Mouse (Mus musculus) stomach, embryonic 14.5 days (tissue): ENCODE results near the gene Prkar2b. TPM values are rescaled to one million over a fixed set of nuclear protein-coding genes. Genes with fewer than 3 reads are reported as not detected.

Source experiments
- ATAC-seq: fragments of 200-750 bp; cut with Nextera tagmentation; 2 replicates; pipeline ENCODE4 v1.8.0; 2017; ENCODE audit warnings: low read depth, moderate TSS enrichment; ENCODE audit not compliant: insufficient number of reproducible peaks, insufficient read depth, low FRiP score
- H3K27ac ChIP-seq: fragments of 300-500 bp; sonication (generic); 2 replicates; pipeline ENCODE4 v1.5.1; 2014; ENCODE audit warnings: mild to moderate bottlenecking, low read length, moderate library complexity, mixed read lengths
- H3K27me3 ChIP-seq: fragments of 300-500 bp; sonication (generic); 2 replicates; pipeline ENCODE4 v1.6.1; 2014; ENCODE audit warnings: low read length, control low read depth, mixed read lengths; ENCODE audit not compliant: control insufficient read depth, insufficient read depth
- H3K36me3 ChIP-seq: fragments of 300-500 bp; sonication (generic); 2 replicates; pipeline ENCODE4 v1.6.1; 2014; ENCODE audit warnings: mild to moderate bottlenecking, control low read depth, low read length, moderate library complexity, mixed read lengths; ENCODE audit not compliant: control insufficient read depth, insufficient read depth
- H3K4me1 ChIP-seq: fragments of 300-500 bp; sonication (generic); 2 replicates; pipeline ENCODE4 v1.6.1; 2014; ENCODE audit warnings: low read length, control low read depth, mixed read lengths; ENCODE audit not compliant: control insufficient read depth, insufficient read depth
- H3K4me2 ChIP-seq: fragments of 300-500 bp; sonication (generic); replicated peaks from 2 replicates; pipeline ENCODE4 v1.6.1; 2014; ENCODE audit warnings: low read depth, low read length, control low read depth
- H3K4me3 ChIP-seq: fragments of 300-500 bp; sonication (generic); 2 replicates; pipeline ENCODE4 v1.5.1; 2014; ENCODE audit warnings: low read depth, low read length, control low read depth
- H3K9ac ChIP-seq: fragments of 300-500 bp; sonication (generic); replicated peaks from 2 replicates; pipeline ENCODE4 v1.6.1; 2014; ENCODE audit warnings: low read depth, mild to moderate bottlenecking, control low read depth, low read length, moderate library complexity, mixed read lengths
- H3K9me3 ChIP-seq: fragments of 300-500 bp; sonication (generic); 2 replicates; pipeline ENCODE4 v1.6.1; 2016; ENCODE audit warnings: low read depth, low read length, control low read depth; ENCODE audit not compliant: control insufficient read depth
- WGBS: fragments of 180-500 bp; shearing (Covaris S2); extraction: QIAGEN DNeasy Blood & Tissue Kit; methylation state at CpG from one replicate; pipeline ENCODE4 v1.1.7; 2014; 5-methylcytosine and 5-hydroxymethylcytosine counted together
- polyA plus RNA-seq: library from polyadenylated mRNA; unstranded; fragments of >200 nt; fragmentation: Nextera tagmentation; extraction: Ambion mirVana; gene quantifications from 2 replicates; pipeline ENCODE4 v1.2.1, GENCODE M21; 2014

The Prkar2b gene
- polyA plus RNA-seq, 1 experiment from 2014 or later, result 34.0 TPM

- WGBS, result 90% methylated on average over 6 of the region's 6 CpGs
Measured at GRCm38 (mm10) chr12:31925343-31925742, 135.8 kb downstream of the Prkar2b start.

DNA sequence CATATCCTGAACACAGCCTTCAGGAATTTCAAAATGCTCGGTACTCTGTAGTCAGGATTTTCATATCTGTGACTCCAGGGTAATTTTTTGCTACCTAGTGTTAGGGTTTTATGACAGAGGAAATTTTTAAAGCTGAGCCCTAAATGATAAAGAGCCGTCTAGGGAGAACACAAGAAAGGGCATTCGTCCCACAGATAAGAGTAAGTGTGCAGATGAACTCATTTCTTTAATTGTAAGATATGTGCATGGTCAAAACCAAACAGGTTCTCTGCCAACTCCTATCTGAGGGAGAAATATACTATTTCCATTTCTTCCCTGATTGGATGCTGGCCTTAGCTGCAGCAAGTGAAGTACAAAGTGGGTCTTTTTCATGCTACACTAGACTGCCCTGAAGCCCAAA lies 137.0 kb downstream of the Prkar2b start:
- no peak for ATAC-seq
- Histone ChIP-seq H3K4me2 (no peak overlapping the region), H3K27me3 (no peaks in the 10 kb centered on the region), H3K4me3 (no peak overlapping the region), H3K36me3 (peaks cover 31% of the 10 kb centered on the region), H3K9me3 (no peaks in the 10 kb centered on the region), H3K4me1 (0 out of 2 replicates have a peak, but pooled peaks cover 4% of the 10 kb centered on the region), H3K9ac (no peak overlapping the region), H3K27ac (no peak overlapping the region)
- WGBS, result 82% methylated on average over 3 of the region's 3 CpGs

More at GRCm38 (mm10) chr12:31925343-31925742, 135.8 kb downstream of the Prkar2b start:
- Histone ChIP-seq H3K4me1 (0 out of 2 replicates have a peak, but pooled peaks cover 4% of the 10 kb centered on the region), H3K9me3 (no peaks in the 10 kb centered on the region), H3K36me3 (peaks cover 33% of the 10 kb centered on the region), H3K4me3 (no peak overlapping the region), H3K27me3 (no peaks in the 10 kb centered on the region), H3K27ac (no peak overlapping the region), H3K9ac (no peak overlapping the region), H3K4me2 (no peak overlapping the region)
- no peak for ATAC-seq

- Histone ChIP-seq H3K36me3 (peaks cover 18% of the 10 kb centered on the region), H3K4me3 (no peak overlapping the region), H3K9ac (no peak overlapping the region), H3K27me3 (no peaks in the 10 kb centered on the region), H3K4me1 (no peaks in the 10 kb centered on the region), H3K4me2 (no peak overlapping the region), H3K27ac (no peak overlapping the region), H3K9me3 (no peaks in the 10 kb centered on the region)
- no peak for ATAC-seq
- WGBS, result 77% methylated on average over 18 of the region's 18 CpGs
Measured at GRCm38 (mm10) chr12:31920464-31921405, 140.4 kb downstream of the Prkar2b start.

DNA sequence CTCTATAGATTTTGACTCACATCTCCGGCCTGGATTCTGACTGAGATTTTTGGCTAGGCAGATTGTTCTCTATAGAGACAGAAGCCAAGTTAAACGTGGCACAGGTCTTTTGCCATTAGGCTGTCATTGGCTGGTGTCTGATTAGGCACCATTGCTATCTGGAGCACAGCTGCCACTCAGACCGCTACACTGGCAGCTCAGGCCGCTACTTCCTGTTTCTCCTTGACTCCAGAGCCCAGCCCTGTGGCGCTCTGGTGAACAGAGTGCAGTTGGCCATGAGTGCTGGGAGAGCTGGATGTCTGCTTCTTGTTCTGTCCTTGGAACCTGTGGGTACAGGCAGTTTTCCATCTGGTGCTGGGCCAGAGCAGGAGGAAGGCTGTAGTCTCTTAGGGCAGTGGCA lies 143.9 kb downstream of the Prkar2b start:
- ATAC-seq, result no peak

GRCm38 (mm10) chr12:31916691-31917090 lies 144.4 kb downstream of the Prkar2b start:
- Histone ChIP-seq H3K9ac (no peak overlapping the region), H3K27ac (no peak overlapping the region), H3K4me1 (no peaks in the 10 kb centered on the region), H3K9me3 (no peaks in the 10 kb centered on the region), H3K4me2 (no peak overlapping the region), H3K36me3 (no peaks in the 10 kb centered on the region), H3K4me3 (no peak overlapping the region), H3K27me3 (no peaks in the 10 kb centered on the region)
- no peak for ATAC-seq
- 95% methylated on average over 5 of the region's 5 CpGs for WGBS

More for the DNA sequence above, 143.9 kb downstream of the Prkar2b start:
- Histone ChIP-seq H3K9me3 (no peaks in the 10 kb centered on the region), H3K27me3 (no peaks in the 10 kb centered on the region), H3K27ac (no peak overlapping the region), H3K4me3 (no peak overlapping the region), H3K36me3 (no peaks in the 10 kb centered on the region), H3K4me1 (no peaks in the 10 kb centered on the region), H3K4me2 (no peak overlapping the region), H3K9ac (no peak overlapping the region)
- 83% methylated on average over 5 of the region's 5 CpGs for WGBS

DNA sequence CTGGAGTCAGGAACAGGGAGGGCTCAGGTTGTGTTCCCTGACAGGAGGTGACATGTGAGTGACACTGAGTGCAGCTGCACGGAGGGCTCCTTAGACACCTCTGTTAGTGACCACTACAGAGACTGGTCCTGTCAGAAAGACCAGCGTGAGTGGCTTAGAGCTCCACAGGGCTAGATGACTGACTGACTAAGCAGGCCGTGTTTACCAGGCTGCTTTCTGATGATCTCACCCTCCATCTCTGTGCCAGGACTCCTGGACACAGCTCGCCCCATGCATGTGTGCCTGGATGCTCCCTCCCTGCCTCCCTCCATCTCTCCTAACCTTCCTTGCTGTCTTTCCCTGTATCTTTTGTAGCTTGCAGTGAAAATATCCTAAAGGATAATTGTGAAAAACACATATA lies 147.5 kb downstream of the Prkar2b start:
- Histone ChIP-seq H3K4me3 (no peak overlapping the region), H3K4me1 (no peaks in the 10 kb centered on the region), H3K36me3 (no peaks in the 10 kb centered on the region), H3K9ac (no peak overlapping the region), H3K27ac (no peak overlapping the region), H3K27me3 (no peaks in the 10 kb centered on the region), H3K4me2 (no peak overlapping the region), H3K9me3 (no peaks in the 10 kb centered on the region)
- WGBS, result 71% methylated on average over 4 of the region's 4 CpGs
- ATAC-seq, result no peak

DNA sequence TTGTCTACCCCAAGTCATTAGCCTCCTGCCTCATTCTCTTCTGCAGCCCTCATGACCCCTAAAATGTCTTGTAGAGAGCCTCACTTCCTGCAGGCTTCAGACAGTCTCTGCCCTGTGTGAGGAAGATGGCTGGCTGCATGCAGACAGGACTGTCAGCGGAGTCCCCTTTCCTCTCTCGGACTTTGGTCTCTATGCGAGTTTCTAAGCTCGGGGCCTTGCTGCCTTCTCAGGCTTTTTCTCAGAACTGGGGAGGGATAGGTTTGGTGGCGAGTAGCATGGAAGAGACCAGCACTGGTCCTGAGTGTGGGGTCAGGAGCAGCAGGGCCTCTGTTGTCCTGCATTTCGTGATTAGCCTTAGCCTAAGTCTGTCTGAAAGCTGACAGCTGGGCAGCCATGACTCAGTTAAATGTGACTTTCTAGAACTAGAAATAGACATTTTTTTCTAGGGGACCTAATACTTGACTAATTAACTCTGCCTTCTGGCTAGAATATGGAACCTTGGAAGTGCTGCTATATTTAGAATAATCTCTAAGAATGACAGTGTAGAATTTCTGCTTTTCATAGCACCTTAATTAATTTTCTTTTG lies 148.0 kb downstream of the Prkar2b start:
- Histone ChIP-seq H3K36me3 (no peaks in the 10 kb centered on the region), H3K4me2 (no peak overlapping the region), H3K27ac (no peak overlapping the region), H3K4me3 (no peak overlapping the region), H3K9ac (no peak overlapping the region), H3K9me3 (no peaks in the 10 kb centered on the region), H3K27me3 (no peaks in the 10 kb centered on the region), H3K4me1 (no peaks in the 10 kb centered on the region)
- no peak for ATAC-seq
- WGBS, result 81% methylated on average over 6 of the region's 6 CpGs
